Mouse (Mus musculus) heart, embryonic 12.5 days (tissue): ENCODE results near the gene Manbal. TPM values are rescaled to one million over a fixed set of nuclear protein-coding genes. Genes with fewer than 3 reads are reported as not detected.

Experiments
- ATAC-seq: fragments of 200-750 bp; cut with Nextera tagmentation; 2 replicates; pipeline ENCODE4 v1.8.0; 2017; ENCODE audit warnings: moderate TSS enrichment, moderate library complexity; ENCODE audit not compliant: insufficient number of reproducible peaks, low FRiP score
- H3K27ac ChIP-seq: fragments of 300-500 bp; sonication (generic); 2 replicates; pipeline ENCODE4 v1.5.1; 2016; ENCODE audit warnings: mild to moderate bottlenecking, moderate library complexity; ENCODE audit not compliant: poor library complexity, severe bottlenecking
- H3K27me3 ChIP-seq: fragments of 300-500 bp; sonication (generic); replicated peaks from 2 replicates; pipeline ENCODE4 v1.6.1; 2016; ENCODE audit warnings: mild to moderate bottlenecking, moderate library complexity
- H3K36me3 ChIP-seq: fragments of 300-500 bp; sonication (generic); 2 replicates; pipeline ENCODE4 v1.6.1; 2016; ENCODE audit warnings: mild to moderate bottlenecking, moderate library complexity
- H3K4me1 ChIP-seq: fragments of 300-500 bp; sonication (generic); replicated peaks from 2 replicates; pipeline ENCODE4 v1.6.1; 2016; ENCODE audit warnings: mild to moderate bottlenecking
- H3K4me2 ChIP-seq: fragments of 300-500 bp; sonication (generic); 2 replicates; pipeline ENCODE4 v1.6.1; 2016; ENCODE audit warnings: mild to moderate bottlenecking, moderate library complexity
- H3K4me3 ChIP-seq: fragments of 300-500 bp; sonication (generic); 2 replicates; pipeline ENCODE4 v1.5.1; 2016; ENCODE audit warnings: mild to moderate bottlenecking
- H3K9ac ChIP-seq: fragments of 300-500 bp; sonication (generic); 2 replicates; pipeline ENCODE4 v1.6.1; 2016; ENCODE audit warnings: mild to moderate bottlenecking, moderate library complexity
- H3K9me3 ChIP-seq: fragments of 300-500 bp; sonication (generic); replicated peaks from 2 replicates; pipeline ENCODE4 v1.6.1; 2016; ENCODE audit warnings: mild to moderate bottlenecking, moderate library complexity
- WGBS: fragments of 180-500 bp; shearing (Covaris S2); methylation state at CpG from one replicate; pipeline ENCODE4 v1.1.7; 2016; 5-methylcytosine and 5-hydroxymethylcytosine counted together
- polyA plus RNA-seq: library from polyadenylated mRNA; unstranded; fragments of >200 nt; fragmentation: Nextera tagmentation; extraction: Ambion mirVana; gene quantifications from 2 replicates; pipeline ENCODE4 v1.2.1, GENCODE M21; 2016

Manbal gene
- polyA plus RNA-seq, 1 experiment from 2014 or later = 56.4 TPM

DNA sequence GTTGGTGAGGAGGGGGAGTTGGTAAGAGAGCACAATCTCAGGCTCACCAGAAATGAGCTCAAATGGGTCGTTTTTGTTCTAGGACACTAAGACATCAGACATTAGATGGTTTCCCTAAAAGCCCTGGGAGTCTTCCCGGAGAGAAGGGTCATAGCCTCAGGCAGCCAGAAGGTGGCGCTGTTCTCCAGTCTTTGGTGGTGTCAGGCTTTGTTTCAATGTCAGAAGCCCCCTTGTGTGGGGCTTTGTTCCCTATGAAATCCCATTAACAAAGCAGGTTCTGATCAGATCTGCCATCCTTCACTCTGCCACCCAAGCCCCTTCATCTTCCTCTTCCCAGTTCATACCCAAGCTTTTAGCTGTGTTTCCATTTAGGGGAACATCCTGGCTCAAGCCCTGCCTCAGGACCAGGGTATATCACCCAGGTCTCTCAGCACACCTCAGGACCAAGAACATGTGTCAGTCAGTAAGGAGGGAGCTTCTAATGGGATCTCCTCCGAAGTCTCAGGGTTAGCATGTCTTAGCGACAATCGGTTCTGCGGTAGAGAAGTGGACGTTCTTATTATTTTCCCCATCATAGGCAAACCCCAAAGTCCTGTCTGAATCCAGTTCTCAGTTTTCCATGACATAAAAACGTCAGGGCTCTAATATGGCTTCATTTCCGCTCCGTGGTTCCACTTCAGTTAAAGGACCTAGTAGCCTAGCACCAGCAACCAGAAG is 25.7 kb upstream of the Manbal start:
- 39% methylated on average over 11 of the region's 11 CpGs for WGBS
- Histone ChIP-seq H3K9ac (no peak overlapping the region), H3K36me3 (no peaks in the 10 kb centered on the region), H3K4me3 (no peak overlapping the region), H3K27me3 (no peaks in the 10 kb centered on the region), H3K4me2 (no peak overlapping the region), H3K27ac (no peak overlapping the region), H3K9me3 (no peaks in the 10 kb centered on the region), H3K4me1 (0 out of 2 replicates have a peak, but pooled peaks cover 7% of the 10 kb centered on the region)
- no peak for ATAC-seq

GRCm38 (mm10) chr2:157342328-157342926 is 25.0 kb upstream of the Manbal start:
- Histone ChIP-seq H3K27me3 (no peaks in the 10 kb centered on the region), H3K36me3 (no peaks in the 10 kb centered on the region), H3K9ac (no peak overlapping the region; the same call in 1 of the 2 replicates), H3K4me1 (peaks cover 11% of the 10 kb centered on the region; the same call in 1 of the 2 replicates), H3K4me3 (no peak overlapping the region), H3K4me2 (no peak overlapping the region), H3K27ac (no peak overlapping the region), H3K9me3 (no peaks in the 10 kb centered on the region)
- 45% methylated on average over 5 of the region's 5 CpGs for WGBS
- no peak for ATAC-seq

DNA sequence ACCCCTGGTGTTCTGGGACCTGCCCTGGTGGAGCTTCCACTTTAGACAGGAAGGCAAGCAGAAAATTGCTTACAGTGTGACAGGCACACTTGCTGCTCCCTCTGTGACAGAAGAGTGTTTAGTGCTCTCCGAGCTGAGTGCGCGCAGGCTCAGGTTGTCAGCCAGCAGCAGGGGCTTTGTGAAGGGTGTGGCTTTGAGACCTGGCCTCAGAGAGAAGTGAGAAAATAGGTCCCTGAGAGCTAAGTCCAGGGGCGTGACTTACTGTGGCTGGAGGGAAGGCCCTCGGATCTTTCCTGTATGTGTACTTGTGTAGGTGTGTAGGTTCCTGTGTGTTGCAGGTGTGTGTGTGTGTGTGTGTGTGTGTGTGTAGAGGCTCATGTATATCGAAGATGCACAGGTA is 24.1 kb upstream of the Manbal start:
- H3K36me3 ChIP-seq = no peaks in the 10 kb centered on the region
- no peak overlapping the region for H3K4me2 ChIP-seq
- no peak overlapping the region for H3K4me3 ChIP-seq
- no peaks in the 10 kb centered on the region for H3K9me3 ChIP-seq
- no peak for ATAC-seq
- WGBS = 70% methylated on average over 6 of the region's 6 CpGs
- no peaks in the 10 kb centered on the region for H3K27me3 ChIP-seq
- peaks cover 13% of the 10 kb centered on the region; the same call in 1 of the 2 replicates for H3K4me1 ChIP-seq
- H3K27ac ChIP-seq = no peak overlapping the region
- H3K9ac ChIP-seq = no peak overlapping the region

GRCm38 (mm10) chr2:157347361-157348159 is 19.8 kb upstream of the Manbal start, which contains the start of gene Ghrh:
Gene Ghrh, minus strand, starts transcription at chr2:157347506.
- Histone ChIP-seq H3K9ac (0 out of 2 replicates have a peak within 1 kb of the TSS, but pooled peaks have one; percentile 2), H3K4me2 (peak within 1 kb of the TSS; percentile 17; the same call in 1 of the 2 replicates), H3K4me3 (no peak within 1 kb of the TSS), H3K27me3 (no peaks in the 10 kb centered on the region), H3K9me3 (no peaks in the 10 kb centered on the region), H3K27ac (peak within 1 kb of the TSS; percentile 73), H3K36me3 (no peaks in the 10 kb centered on the region), H3K4me1 (peaks cover 13% of the 10 kb centered on the region; the same call in 1 of the 2 replicates)
- no peak for ATAC-seq
- WGBS = 66% methylated on average over 26 of the region's 26 CpGs

DNA sequence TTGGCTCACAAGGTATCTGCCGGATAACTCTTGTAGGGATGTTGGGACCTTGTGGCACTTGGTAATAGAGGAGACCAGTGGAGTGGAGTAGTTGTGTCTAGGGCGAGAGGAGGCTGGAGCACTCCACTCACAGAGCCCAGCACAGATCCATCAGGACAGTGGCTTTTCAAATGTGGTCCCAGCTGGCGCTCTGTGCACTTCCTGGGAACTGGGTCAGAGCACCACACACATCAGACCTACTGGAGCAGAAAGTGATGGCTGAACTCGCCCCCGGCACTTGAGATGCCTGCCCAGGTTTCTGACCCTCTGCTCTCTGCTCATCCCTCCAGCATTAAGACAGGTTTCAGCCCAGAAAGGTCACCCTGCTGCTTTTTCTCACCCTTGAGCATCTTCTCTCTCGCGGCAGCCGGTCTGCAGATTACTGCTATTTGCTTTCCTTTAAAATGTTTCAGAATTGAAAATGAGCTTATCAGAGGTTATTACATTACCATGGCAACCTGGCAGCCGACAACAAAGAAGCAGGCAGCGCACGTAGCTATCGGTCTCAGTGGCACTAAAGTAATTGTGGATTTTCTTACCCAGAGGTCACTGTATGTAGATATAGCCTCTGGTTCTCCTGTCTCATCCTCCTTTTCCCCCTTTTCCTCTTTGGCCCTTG is 18.1 kb upstream of the Manbal start:
- no peak overlapping the region for H3K4me2 ChIP-seq
- H3K36me3 ChIP-seq = no peaks in the 10 kb centered on the region
- no peaks in the 10 kb centered on the region for H3K9me3 ChIP-seq
- peaks cover 13% of the 10 kb centered on the region; the same call in 1 of the 2 replicates for H3K4me1 ChIP-seq
- no peak for ATAC-seq
- no peak overlapping the region for H3K27ac ChIP-seq
- no peak overlapping the region for H3K9ac ChIP-seq
- H3K4me3 ChIP-seq = no peak overlapping the region
- no peaks in the 10 kb centered on the region for H3K27me3 ChIP-seq
- WGBS = 59% methylated on average over 12 of the region's 12 CpGs

GRCm38 (mm10) chr2:157353183-157353582 is 14.2 kb upstream of the Manbal start:
- H3K4me1 ChIP-seq = peaks cover 3% of the 10 kb centered on the region; the same call in 1 of the 2 replicates
- no peak for ATAC-seq
- H3K27me3 ChIP-seq = no peaks in the 10 kb centered on the region
- WGBS = 56% methylated on average over 4 of the region's 4 CpGs
- H3K4me2 ChIP-seq = no peak overlapping the region
- H3K36me3 ChIP-seq = no peaks in the 10 kb centered on the region
- H3K9ac ChIP-seq = no peak overlapping the region
- no peak overlapping the region for H3K4me3 ChIP-seq
- H3K27ac ChIP-seq = no peak overlapping the region
- H3K9me3 ChIP-seq = peaks cover 6% of the 10 kb centered on the region; the same call in 1 of the 2 replicates

- H3K27me3 ChIP-seq = no peaks in the 10 kb centered on the region
- no peak overlapping the region for H3K4me2 ChIP-seq
- no peak overlapping the region for H3K4me3 ChIP-seq
- peaks cover 6% of the 10 kb centered on the region; the same call in 1 of the 2 replicates for H3K9me3 ChIP-seq
- H3K36me3 ChIP-seq = no peaks in the 10 kb centered on the region
- H3K9ac ChIP-seq = no peak overlapping the region
- WGBS = 70% methylated on average over 3 of the region's 3 CpGs
- H3K4me1 ChIP-seq = no peaks in the 10 kb centered on the region
- ATAC-seq = no peak
- no peak overlapping the region for H3K27ac ChIP-seq
Measured at GRCm38 (mm10) chr2:157354106-157354505, 13.3 kb upstream of the Manbal start.

GRCm38 (mm10) chr2:157360028-157360427 is 7.4 kb upstream of the Manbal start:
- Histone ChIP-seq H3K27ac (no peak overlapping the region), H3K9ac (no peak overlapping the region), H3K4me3 (no peak overlapping the region), H3K36me3 (no peaks in the 10 kb centered on the region), H3K9me3 (peaks cover 5% of the 10 kb centered on the region; the same call in 1 of the 2 replicates), H3K27me3 (no peaks in the 10 kb centered on the region), H3K4me2 (no peak overlapping the region), H3K4me1 (peaks cover 8% of the 10 kb centered on the region; the same call in 1 of the 2 replicates)
- ATAC-seq = no peak
- 79% methylated on average over 5 of the region's 5 CpGs for WGBS

- WGBS = 62% methylated on average over 3 of the region's 3 CpGs
- Histone ChIP-seq H3K9me3 (no peaks in the 10 kb centered on the region), H3K4me3 (no peak overlapping the region), H3K36me3 (no peaks in the 10 kb centered on the region), H3K27me3 (no peaks in the 10 kb centered on the region), H3K9ac (no peak overlapping the region), H3K4me1 (peaks cover 8% of the 10 kb centered on the region), H3K4me2 (no peak overlapping the region), H3K27ac (no peak overlapping the region)
- ATAC-seq = no peak
Measured at GRCm38 (mm10) chr2:157363031-157363430, 4.4 kb upstream of the Manbal start.

DNA sequence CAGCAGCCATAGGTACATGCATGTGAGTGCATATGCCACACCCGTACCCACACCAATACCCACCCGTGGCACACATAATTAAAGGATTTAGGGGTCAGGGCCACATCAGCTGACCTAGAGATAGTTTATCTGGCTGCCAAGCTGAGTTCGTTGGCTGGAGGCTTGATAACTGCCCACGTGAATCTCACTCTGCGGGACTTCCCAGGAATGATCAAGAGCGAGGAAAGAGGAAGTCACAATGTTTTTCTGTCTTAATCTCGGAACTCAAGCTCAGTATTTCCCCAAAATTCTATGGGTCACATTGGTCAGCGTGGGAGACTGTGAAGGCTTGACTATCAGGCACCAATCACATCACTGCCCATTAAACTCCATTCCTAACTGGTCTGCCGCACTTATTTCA is 632 bp upstream of the Manbal start:
- peaks cover 6% of the 10 kb centered on the region; the same call in 1 of the 2 replicates for H3K36me3 ChIP-seq
- H3K4me1 ChIP-seq = peaks cover 22% of the 10 kb centered on the region
- no peaks in the 10 kb centered on the region for H3K27me3 ChIP-seq
- H3K27ac ChIP-seq = no peak overlapping the region
- H3K4me3 ChIP-seq = peak overlapping the region; percentile 91; the same call in 1 of the 2 replicates
- H3K4me2 ChIP-seq = peak overlapping the region; percentile 92
- no peaks in the 10 kb centered on the region for H3K9me3 ChIP-seq
- WGBS = 46% methylated on average over 9 of the region's 9 CpGs
- no peak for ATAC-seq
- no peak overlapping the region for H3K9ac ChIP-seq
